Mouse (Mus musculus): ENCODE data around the gene Sctr.

- no peak for TF ChIP-seq CTCF (IDR thresholded peaks at IDR 0.05; ENCODE audit: borderline replicate concordance, extremely low read depth, insufficient read depth, insufficient read length)
- no peak for TF ChIP-seq POLR2A (IDR thresholded peaks at IDR 0.05; ENCODE audit: borderline replicate concordance, extremely low read depth, insufficient read depth, insufficient read length, poor library complexity, severe bottlenecking)
Observed at GRCm38 (mm10) chr1:120080632-120081031, 73.9 kb downstream of the Sctr start.
